In the genomic region with DNA sequence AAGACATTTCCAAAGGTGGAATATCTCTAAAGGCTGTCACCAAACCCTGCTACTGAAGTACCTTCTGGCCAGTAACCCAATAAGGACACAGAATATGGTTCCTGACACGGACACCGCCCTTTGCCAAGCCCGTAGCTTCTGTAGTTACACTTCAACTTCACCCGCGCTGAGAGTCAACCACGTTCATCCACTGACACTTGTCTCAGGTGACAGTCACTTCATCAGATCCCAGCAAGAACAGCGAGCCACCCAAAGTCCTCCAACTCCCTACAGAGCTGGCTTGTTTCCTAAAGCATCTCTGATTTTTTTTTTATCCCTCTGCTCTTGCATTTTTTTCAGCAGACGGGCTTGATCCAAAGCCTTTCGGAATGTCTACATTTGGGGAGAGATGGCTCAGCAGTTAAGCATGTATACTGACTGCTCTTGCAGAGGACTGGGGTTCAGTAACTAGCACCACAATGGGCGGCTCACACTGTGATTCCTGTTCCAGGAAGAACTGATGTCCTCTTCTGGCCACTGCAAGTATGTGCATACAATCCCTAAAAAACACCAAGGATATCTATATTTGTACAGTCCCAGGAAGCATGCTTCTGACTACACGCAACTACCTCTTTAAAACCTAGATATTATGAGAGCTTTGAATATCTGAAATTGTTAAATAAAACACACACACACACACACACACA, we compare ENCODE assay signal across 27 mouse cellular contexts. TPM values are rescaled to one million over a fixed set of nuclear protein-coding genes. Genes with fewer than 3 reads are reported as not detected.
A peak's percentile ranks its signal among the peaks of the same experiment; 100 is the strongest.
DNase-seq lines count a peak whose midpoint lies in the region; ATAC-seq and TF ChIP-seq lines count a peak whose summit lies in the region.
"Had no signal": no experiment of that assay in that cellular context is flagged by ENCODE, and none has a peak within 500 bp of the region (broad histone marks: within the 10 kb centered on the region; RNA-seq: fewer than 3 reads in every experiment).

No protein-coding gene starts in this region.

- H3K9ac ChIP-seq in heart, adult 2 months (ENCODE audit: low read depth, low read length) = no peak overlapping the region
- H3K9ac ChIP-seq in heart, embryonic 14.5 days (ENCODE audit: low read length) = no peak overlapping the region; the same call in 1 of the 2 replicates
- H3K9ac ChIP-seq in heart, embryonic 16.5 days (ENCODE audit: low read length) = no peak overlapping the region
- H3K9ac ChIP-seq in forebrain, embryonic 11.5 days (ENCODE audit: low read length) = no peak overlapping the region
- H3K9ac ChIP-seq: embryonic facial prominence, embryonic 12.5 days; forebrain, embryonic 15.5 days; hindbrain, embryonic 12.5 days; liver, embryonic 12.5 days; liver, postnatal 0 days; neural tube, embryonic 12.5 days; stomach, embryonic 15.5 days had no signal

- no peak for TF ChIP-seq POLR2A in heart, adult 2 months (IDR thresholded peaks at IDR 0.05; ENCODE audit: insufficient read depth, low read depth, low read length)

- peak; percentile 31 for TF ChIP-seq CTCF in heart, adult 2 months (IDR thresholded peaks at IDR 0.05)
- TF ChIP-seq CTCF in Patski (IDR thresholded peaks at IDR 0.05) = peak; percentile 28

- POLR2A ChIA-PET in Patski (lab: Charles Lee) = no interaction called here

- TF ChIP-seq EP300 in heart, adult 2 months (IDR thresholded peaks at IDR 0.05; ENCODE audit: insufficient read depth, low read depth, low read length) = 0 out of 2 replicates have a peak, but pooled peaks have one; percentile 68

- intact Hi-C loops in heart, adult 2 months (cut with DNase I) = no loop called here
- intact Hi-C loops in heart, postnatal 25 days (cut with DNase I) = no loop called here

- ATAC-seq in heart, embryonic 14.5 days (ENCODE audit: insufficient number of reproducible peaks, insufficient read depth, low FRiP score, low read depth) = no peak
- no peak for ATAC-seq in Patski
- no peak for ATAC-seq in heart, embryonic 16.5 days (replicated peaks; ENCODE audit: extremely low read depth, insufficient read depth, low FRiP score)
- no peak for ATAC-seq in monocyte, adult 5-6 weeks (replicated peaks; ENCODE audit: insufficient number of reproducible peaks, low FRiP score, low TSS enrichment, poor library complexity, severe bottlenecking)
- no peak for ATAC-seq in forebrain, embryonic 11.5 days (replicated peaks; ENCODE audit: low FRiP score)
- ATAC-seq: CD4-positive, CD25-positive, alpha-beta regulatory T cell, adult 4 months; forebrain, embryonic 15.5 days; hindbrain, postnatal 0 days; intestine, embryonic 16.5 days; liver, embryonic 12.5 days; liver, postnatal 0 days; midbrain, embryonic 16.5 days had no signal

- H3K9me3 ChIP-seq in heart, embryonic 14.5 days (ENCODE audit: control insufficient read depth, low read length) = 0 out of 2 replicates have a peak, but pooled peaks cover 2% of the 10 kb centered on the region
- peaks cover 3% of the 10 kb centered on the region for H3K9me3 ChIP-seq in heart, embryonic 16.5 days (replicated peaks; ENCODE audit: control insufficient read depth, low read length)
- peaks cover 4% of the 10 kb centered on the region; the same call in 1 of the 2 replicates for H3K9me3 ChIP-seq in forebrain, embryonic 11.5 days (ENCODE audit: control insufficient read depth, low read length)
- H3K9me3 ChIP-seq: embryonic facial prominence, embryonic 12.5 days; forebrain, embryonic 15.5 days; hindbrain, embryonic 12.5 days; neural tube, embryonic 12.5 days; stomach, embryonic 15.5 days had no signal

- CTCF ChIA-PET in Patski (lab: Charles Lee) = interaction anchor here (1.4 to 1.5 kb wide), 2 partner anchors 10 to 16 kb away, joined by 3 read pairs; no protein-coding TSS in a partner anchor

- peaks cover 9% of the 10 kb centered on the region for H3K4me1 ChIP-seq in heart, adult 2 months (ENCODE audit: control insufficient read depth, insufficient read depth, low read length)
- peaks cover 15 to 39% of the 10 kb centered on the region in 2 experiments for H3K4me1 ChIP-seq in heart, embryonic 14.5 days (ENCODE audit: control insufficient read depth in 2 of 2, insufficient read depth in 2 of 2, low read length in 2 of 2)
- H3K4me1 ChIP-seq in heart, embryonic 16.5 days (ENCODE audit: control insufficient read depth, insufficient read depth, low read length) = peaks cover 26% of the 10 kb centered on the region
- 0 out of 2 replicates have a peak, but pooled peaks cover 2% of the 10 kb centered on the region for H3K4me1 ChIP-seq in forebrain, embryonic 11.5 days (replicated peaks; ENCODE audit: control insufficient read depth, insufficient read depth, low read length)
- H3K4me1 ChIP-seq: embryonic facial prominence, embryonic 12.5 days; hindbrain, embryonic 12.5 days; neural tube, embryonic 12.5 days; stomach, embryonic 15.5 days had no signal

- 75% methylated on average over 11 of the region's 11 CpGs for WGBS in heart, adult 2 months
- WGBS in heart, embryonic 14.5 days = 48% methylated on average over 11 of the region's 11 CpGs
- 52% methylated on average over 11 of the region's 11 CpGs for WGBS in heart, embryonic 16.5 days
- 94% methylated on average over 11 of the region's 11 CpGs for WGBS in forebrain, embryonic 11.5 days

- H3K27me3 ChIP-seq in heart, adult 2 months (ENCODE audit: control insufficient read depth, insufficient read depth, low read length) = no peaks in the 10 kb centered on the region
- H3K27me3 ChIP-seq in heart, embryonic 14.5 days (ENCODE audit: control insufficient read depth, insufficient read depth, low read length) = no peaks in the 10 kb centered on the region
- no peaks in the 10 kb centered on the region for H3K27me3 ChIP-seq in Patski
- no peaks in the 10 kb centered on the region for H3K27me3 ChIP-seq in heart, embryonic 16.5 days (ENCODE audit: control insufficient read depth, insufficient read depth, low read length)
- no peaks in the 10 kb centered on the region for H3K27me3 ChIP-seq in forebrain, embryonic 11.5 days (ENCODE audit: control insufficient read depth, insufficient read depth, low read length)
- H3K27me3 ChIP-seq: embryonic facial prominence, embryonic 12.5 days; forebrain, embryonic 15.5 days; hindbrain, embryonic 12.5 days; liver, embryonic 12.5 days; neural tube, embryonic 12.5 days; stomach, embryonic 15.5 days had no signal

- no peak overlapping the region for H3K4me3 ChIP-seq in heart, adult 2 months
- no peak overlapping the region for H3K4me3 ChIP-seq in heart, embryonic 14.5 days (ENCODE audit: control insufficient read depth in 1 of 2, insufficient read depth in 1 of 2, low read depth in 1 of 2, low read length in 2 of 2)
- no peak overlapping the region for H3K4me3 ChIP-seq in heart, embryonic 16.5 days (ENCODE audit: low read length)
- H3K4me3 ChIP-seq in forebrain, embryonic 11.5 days (ENCODE audit: low read depth, low read length) = no peak overlapping the region
- H3K4me3 ChIP-seq: embryonic facial prominence, embryonic 12.5 days; forebrain, embryonic 15.5 days; hindbrain, embryonic 12.5 days; liver, embryonic 12.5 days; myocyte; neural tube, embryonic 12.5 days; stomach, embryonic 15.5 days had no signal

- in situ Hi-C loops in Patski (cut with MboI; ENCODE audit: low pct_unique_long_range_greater_than_20kb) = no loop called here

- no peak overlapping the region for H3K4me2 ChIP-seq in heart, embryonic 14.5 days (ENCODE audit: low read length)
- no peak overlapping the region for H3K4me2 ChIP-seq in heart, embryonic 16.5 days (ENCODE audit: low read depth, low read length)
- no peak overlapping the region for H3K4me2 ChIP-seq in forebrain, embryonic 11.5 days (ENCODE audit: low read depth, low read length, severe bottlenecking)
- H3K4me2 ChIP-seq: embryonic facial prominence, embryonic 12.5 days; forebrain, embryonic 15.5 days; hindbrain, embryonic 12.5 days; liver, embryonic 12.5 days; midbrain, embryonic 11.5 days; neural tube, embryonic 12.5 days; stomach, embryonic 15.5 days had no signal

- H3K36me3 ChIP-seq in heart, adult 2 months (ENCODE audit: control insufficient read depth, insufficient read depth, low read length) = peaks cover 6% of the 10 kb centered on the region; the same call in 1 of the 2 replicates
- peaks cover 3% of the 10 kb centered on the region; the same call in 1 of the 2 replicates for H3K36me3 ChIP-seq in heart, embryonic 14.5 days (ENCODE audit: control insufficient read depth, insufficient read depth, low read length)
- H3K36me3 ChIP-seq in heart, embryonic 16.5 days (ENCODE audit: control insufficient read depth, insufficient read depth) = no peaks in the 10 kb centered on the region
- no peaks in the 10 kb centered on the region for H3K36me3 ChIP-seq in forebrain, embryonic 11.5 days (ENCODE audit: control insufficient read depth, insufficient read depth, low read length)
- H3K36me3 ChIP-seq: forebrain, embryonic 15.5 days; hindbrain, embryonic 12.5 days; stomach, embryonic 15.5 days had no signal

- peak overlapping the region; percentile 13 for H3K27ac ChIP-seq in heart, adult 2 months
- H3K27ac ChIP-seq in heart, embryonic 14.5 days (replicated peaks in 1 of 2; ENCODE audit: control insufficient read depth in 1 of 2, insufficient read depth in 1 of 2, low read depth in 2 of 2, low read length in 2 of 2) = peak overlapping the region; percentile 13 to 58; a peak in 2 of 4 replicates
- H3K27ac ChIP-seq in heart, embryonic 16.5 days (ENCODE audit: low read length) = peak overlapping the region; percentile 72
- H3K27ac ChIP-seq in forebrain, embryonic 11.5 days (ENCODE audit: low read depth, low read length) = no peak overlapping the region
- H3K27ac ChIP-seq: embryonic facial prominence, embryonic 12.5 days; forebrain, embryonic 15.5 days; hindbrain, embryonic 12.5 days; hindbrain, postnatal 0 days; liver, embryonic 12.5 days; neural tube, embryonic 12.5 days; stomach, embryonic 15.5 days had no signal

- no peak for DNase-seq in heart, adult 2 months
- no peak for DNase-seq in heart, adult 9 months (ENCODE audit: low spot score in 2 of 2)
- no peak for DNase-seq in heart, postnatal 25 days (ENCODE audit: low spot score)
- DNase-seq in Patski (ENCODE audit: low read depth, low spot score) = no peak
- no peak for DNase-seq in forebrain, embryonic 11.5 days (ENCODE audit: low spot score)
- DNase-seq: adrenal gland, postnatal 14 days; cerebellum, adult 11-12 months; cerebellum, adult 9-11 months; embryo, embryonic 11 days; kidney, adult 9 months; liver, postnatal 0 days; lung, postnatal 36 days had no signal

- peaks cover 4% of the 10 kb centered on the region for H3K79me2 ChIP-seq in heart, adult 2 months (replicated peaks; ENCODE audit: control insufficient read depth, insufficient read depth, low read length)

RNA-seq across cellular contexts. Expression of gene Kif13a, which starts 28.7 kb away (rescaled TPM):
- total RNA-seq in heart, adult 2 months (2021) = 100 to 1,000 TPM; 108 to 113 TPM
- polyA plus RNA-seq in heart, adult 2 months (2012; rRNA removed) = 49.8 and 75.4 TPM in 2 replicates
- polyA plus RNA-seq in heart, embryonic 14.5 days (2014; fragmentation: Nextera tagmentation; extraction: Ambion mirVana) = 47.8 and 55.2 TPM in 2 replicates
- total RNA-seq in heart, postnatal 25 days (2021) = 100 to 1,000 TPM; 109 to 118 TPM
- 38.7 TPM for polyA plus RNA-seq in Patski (2021)
- 17.8 and 30.0 TPM in 2 replicates for polyA plus RNA-seq in heart, embryonic 16.5 days (2015; fragmentation: Nextera tagmentation; extraction: Ambion mirVana)
- 13.3 to 20.2 TPM (median 18.5 TPM) in 3 replicates for total RNA-seq in monocyte, adult 5-6 weeks (2017)
- 21.6 and 23.1 TPM in 2 replicates for polyA plus RNA-seq in forebrain, embryonic 11.5 days (2014; fragmentation: Nextera tagmentation; extraction: Ambion mirVana)
